Mouse (Mus musculus) hindbrain, embryonic 10.5 days (tissue): ENCODE measurements around the gene Scml4. TPM values are rescaled to one million over a fixed set of nuclear protein-coding genes. Genes with fewer than 3 reads are reported as not detected.

Experiments
- DNase-seq: peaks from one replicate; pipeline ENCODE4 v3.0.0-alpha.2; 2017; ENCODE audit warnings: low spot score
- H3K27ac ChIP-seq: fragments of 300-500 bp; sonication (generic); 2 replicates; pipeline ENCODE4 v1.5.1; 2016; ENCODE audit warnings: mild to moderate bottlenecking, moderate library complexity
- H3K27me3 ChIP-seq: fragments of 300-500 bp; sonication (generic); 2 replicates; pipeline ENCODE4 v1.6.1; 2016; ENCODE audit warnings: mild to moderate bottlenecking; ENCODE audit not compliant: poor library complexity, insufficient read depth, severe bottlenecking
- H3K36me3 ChIP-seq: fragments of 300-500 bp; sonication (generic); 2 replicates; pipeline ENCODE4 v1.6.1; 2016; ENCODE audit warnings: mild to moderate bottlenecking, moderate library complexity
- H3K4me1 ChIP-seq: fragments of 300-500 bp; sonication (generic); replicated peaks from 2 replicates; pipeline ENCODE4 v1.6.1; 2016; ENCODE audit warnings: mild to moderate bottlenecking
- H3K4me3 ChIP-seq: fragments of 300-500 bp; sonication (generic); 2 replicates; pipeline ENCODE4 v1.5.1; 2016; ENCODE audit warnings: mild to moderate bottlenecking, moderate library complexity
- H3K9me3 ChIP-seq: fragments of 300-500 bp; sonication (generic); 2 replicates; pipeline ENCODE4 v1.6.1; 2016; ENCODE audit warnings: mild to moderate bottlenecking, moderate library complexity
- WGBS: fragments of 180-500 bp; shearing (Covaris S2); methylation state at CpG from one replicate; pipeline ENCODE4 v1.1.7; 2016; 5-methylcytosine and 5-hydroxymethylcytosine counted together
- polyA plus RNA-seq: library from polyadenylated mRNA; unstranded; fragments of >200 nt; fragmentation: Nextera tagmentation; extraction: Ambion mirVana; gene quantifications from 2 replicates; pipeline ENCODE4 v1.2.1, GENCODE M21; 2016

Gene Scml4
- polyA plus RNA-seq, result 0.86 and 1.8 TPM in 2 replicates

DNA sequence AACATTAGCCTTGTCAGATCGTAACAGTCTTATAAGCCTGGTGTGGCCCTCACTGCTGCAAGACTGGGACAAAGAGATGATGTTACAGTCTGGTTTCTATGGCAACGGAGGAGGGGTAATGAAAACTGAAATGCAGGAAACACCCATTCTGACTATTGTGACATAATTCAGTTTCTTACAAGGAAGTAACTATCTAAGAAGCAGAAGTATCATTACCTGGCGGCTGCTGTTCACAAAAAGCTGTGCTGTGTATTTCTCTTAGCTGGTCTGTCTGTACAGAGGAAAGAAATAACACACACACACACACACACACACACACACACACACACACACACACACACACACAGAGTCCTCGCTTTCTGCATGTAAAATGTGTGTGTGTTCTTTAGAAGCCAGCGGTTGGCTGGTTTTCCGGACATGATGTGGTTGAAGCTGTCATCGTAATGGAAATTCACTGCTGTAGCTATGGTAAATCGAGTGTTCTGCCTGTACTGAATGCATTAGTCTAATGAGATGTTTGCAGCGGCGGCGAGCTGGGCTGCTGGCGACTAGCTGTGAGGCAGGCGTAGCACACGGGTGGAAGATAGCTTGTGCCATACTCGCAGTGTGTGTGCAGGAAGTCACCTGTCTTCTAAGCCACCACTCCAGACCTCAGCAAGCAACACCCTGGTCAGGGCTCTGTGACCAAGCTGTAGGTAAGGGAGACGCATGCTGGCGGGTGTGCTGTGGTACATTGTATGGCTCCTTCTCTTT is at the start of gene Scml4:
Scml4 (plus strand) TSS at position 212 of the 753 bp plus-strand sequence.
- WGBS, result 50% methylated on average over 17 of the region's 17 CpGs
- DNase-seq, result peak; percentile 35
- H3K4me1 ChIP-seq, result peaks cover 33% of the 10 kb centered on the region
- peak within 1 kb of the TSS; percentile 31 for H3K4me3 ChIP-seq
- H3K27me3 ChIP-seq, result peaks cover 9% of the 10 kb centered on the region
- H3K36me3 ChIP-seq, result no peaks in the 10 kb centered on the region
- H3K9me3 ChIP-seq, result peaks cover 3% of the 10 kb centered on the region; the same call in 1 of the 2 replicates
- H3K27ac ChIP-seq, result peak within 1 kb of the TSS; percentile 62; the same call in 1 of the 2 replicates

DNA sequence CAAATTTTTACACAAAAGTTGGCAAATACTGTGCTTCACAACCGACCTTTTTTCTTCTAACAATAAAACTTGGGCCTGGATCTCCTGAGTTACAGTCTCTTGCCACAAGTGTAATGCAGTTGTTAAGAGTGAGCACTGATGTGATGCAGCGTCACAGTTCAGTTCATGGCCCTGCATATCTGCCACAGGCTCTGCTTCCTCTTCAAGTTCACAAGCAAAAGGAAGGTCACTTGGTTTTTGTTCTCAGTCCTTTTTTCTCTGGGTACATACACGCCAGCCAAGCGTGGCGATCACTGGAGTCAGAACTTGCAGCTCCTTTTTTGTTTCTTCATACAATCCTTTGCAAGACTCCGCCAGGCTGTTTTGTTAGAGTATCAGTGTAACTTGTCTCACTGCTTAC is 34.2 kb upstream of the Scml4 start:
- H3K4me3 ChIP-seq, result no peak overlapping the region
- H3K36me3 ChIP-seq, result peaks cover 93% of the 10 kb centered on the region
- DNase-seq, result no peak
- no peaks in the 10 kb centered on the region for H3K9me3 ChIP-seq
- H3K4me1 ChIP-seq, result 0 out of 2 replicates have a peak, but pooled peaks cover 9% of the 10 kb centered on the region
- H3K27ac ChIP-seq, result no peak overlapping the region
- H3K27me3 ChIP-seq, result no peaks in the 10 kb centered on the region
- 67% methylated on average over 6 of the region's 6 CpGs for WGBS

DNA sequence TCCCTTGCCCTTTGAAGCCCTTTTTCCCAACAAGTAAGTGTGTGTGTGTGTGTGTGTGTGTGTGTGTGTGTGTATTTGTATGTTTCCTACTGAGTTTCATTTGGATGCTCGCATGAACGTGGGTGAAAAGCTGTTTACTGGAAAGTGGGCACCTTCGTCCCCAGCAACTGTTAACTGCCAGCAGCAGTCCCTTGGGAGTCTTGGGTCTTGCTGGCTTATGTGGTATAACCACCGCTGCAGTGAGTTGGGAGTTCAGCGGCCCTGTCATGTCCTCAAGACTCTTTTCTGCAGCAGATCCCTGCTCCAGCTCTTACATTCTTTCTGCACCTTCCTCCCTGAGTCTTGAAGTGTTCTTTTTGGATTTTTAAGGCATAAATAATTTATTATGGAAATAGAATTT is 33.0 kb upstream of the Scml4 start:
- Histone ChIP-seq H3K9me3 (no peaks in the 10 kb centered on the region), H3K27me3 (no peaks in the 10 kb centered on the region), H3K27ac (no peak overlapping the region), H3K4me3 (no peak overlapping the region), H3K36me3 (peaks cover 93% of the 10 kb centered on the region), H3K4me1 (0 out of 2 replicates have a peak, but pooled peaks cover 13% of the 10 kb centered on the region)
- WGBS, result 88% methylated on average over 5 of the region's 5 CpGs
- DNase-seq, result no peak

DNA sequence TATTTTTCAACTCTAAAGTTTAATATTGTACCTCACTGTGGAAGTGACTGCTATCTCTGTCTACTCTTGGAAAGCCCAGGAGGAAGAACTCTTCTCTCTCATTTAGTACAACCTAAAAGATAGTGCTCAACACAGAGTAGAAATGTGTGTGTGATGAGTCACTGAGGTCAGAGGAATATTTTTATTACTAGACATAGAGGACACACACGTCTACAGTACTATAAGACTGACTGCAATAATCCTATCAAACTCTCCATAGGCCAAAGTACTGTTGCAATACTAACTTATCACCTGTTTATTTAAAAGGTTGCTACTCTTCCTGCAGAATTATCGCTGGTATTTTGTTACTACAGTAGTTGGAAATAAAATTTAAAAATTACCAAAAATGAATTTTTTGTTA is 30.2 kb upstream of the Scml4 start:
- peaks cover 93% of the 10 kb centered on the region for H3K36me3 ChIP-seq
- no peak overlapping the region for H3K4me3 ChIP-seq
- H3K27ac ChIP-seq, result no peak overlapping the region
- no peaks in the 10 kb centered on the region for H3K9me3 ChIP-seq
- H3K4me1 ChIP-seq, result peaks cover 38% of the 10 kb centered on the region
- WGBS, result 89% methylated on average over 2 of the region's 2 CpGs
- H3K27me3 ChIP-seq, result no peaks in the 10 kb centered on the region
- DNase-seq, result no peak

DNA sequence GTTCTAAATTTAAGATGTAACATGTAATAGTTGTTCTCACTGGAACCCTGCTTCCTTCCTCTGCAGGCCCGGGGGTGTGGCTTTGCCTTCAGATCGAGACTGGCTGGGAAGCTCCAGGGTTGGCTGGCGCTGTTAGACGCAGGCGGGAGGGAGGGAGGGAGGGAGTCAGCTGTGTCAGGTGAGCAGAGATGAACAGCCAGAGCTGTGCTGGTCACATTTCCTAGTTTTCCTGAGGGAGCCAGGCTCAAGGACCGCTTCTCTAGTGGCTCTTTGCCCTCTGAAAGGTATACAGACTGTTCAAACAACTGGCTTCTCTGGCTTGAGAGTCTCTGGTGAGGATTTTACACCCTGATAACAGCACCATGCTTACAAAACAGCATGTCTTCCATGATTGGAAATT is 29.8 kb upstream of the Scml4 start:
- Histone ChIP-seq H3K4me1 (peaks cover 40% of the 10 kb centered on the region), H3K27me3 (no peaks in the 10 kb centered on the region), H3K36me3 (peaks cover 93% of the 10 kb centered on the region), H3K27ac (no peak overlapping the region), H3K4me3 (no peak overlapping the region), H3K9me3 (no peaks in the 10 kb centered on the region)
- WGBS, result 61% methylated on average over 6 of the region's 6 CpGs
- DNase-seq, result no peak

DNA sequence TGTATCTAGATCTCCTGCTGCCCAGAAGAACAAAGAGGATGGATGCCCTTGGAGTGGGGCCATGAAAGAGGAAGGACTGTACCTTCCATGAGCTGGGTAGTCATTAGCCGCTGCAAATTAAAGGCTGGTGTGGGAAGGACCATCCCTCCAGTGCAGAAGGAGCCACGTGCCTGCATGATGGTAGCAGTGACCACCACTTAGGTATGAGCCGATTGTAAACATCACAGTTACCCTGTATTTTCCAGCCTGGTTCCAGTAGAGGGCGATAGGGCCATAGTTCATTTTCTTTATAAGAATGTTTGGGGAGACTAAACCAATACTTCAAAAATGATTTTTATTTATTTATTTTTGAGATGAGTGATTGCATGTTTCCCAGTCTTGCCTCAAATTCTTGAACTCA is 27.5 kb upstream of the Scml4 start:
- 57% methylated on average over 4 of the region's 4 CpGs for WGBS
- H3K27me3 ChIP-seq, result no peaks in the 10 kb centered on the region
- H3K27ac ChIP-seq, result no peak overlapping the region
- DNase-seq, result no peak
- H3K36me3 ChIP-seq, result peaks cover 97% of the 10 kb centered on the region
- peaks cover 32% of the 10 kb centered on the region for H3K4me1 ChIP-seq
- H3K9me3 ChIP-seq, result no peaks in the 10 kb centered on the region
- H3K4me3 ChIP-seq, result no peak overlapping the region

DNA sequence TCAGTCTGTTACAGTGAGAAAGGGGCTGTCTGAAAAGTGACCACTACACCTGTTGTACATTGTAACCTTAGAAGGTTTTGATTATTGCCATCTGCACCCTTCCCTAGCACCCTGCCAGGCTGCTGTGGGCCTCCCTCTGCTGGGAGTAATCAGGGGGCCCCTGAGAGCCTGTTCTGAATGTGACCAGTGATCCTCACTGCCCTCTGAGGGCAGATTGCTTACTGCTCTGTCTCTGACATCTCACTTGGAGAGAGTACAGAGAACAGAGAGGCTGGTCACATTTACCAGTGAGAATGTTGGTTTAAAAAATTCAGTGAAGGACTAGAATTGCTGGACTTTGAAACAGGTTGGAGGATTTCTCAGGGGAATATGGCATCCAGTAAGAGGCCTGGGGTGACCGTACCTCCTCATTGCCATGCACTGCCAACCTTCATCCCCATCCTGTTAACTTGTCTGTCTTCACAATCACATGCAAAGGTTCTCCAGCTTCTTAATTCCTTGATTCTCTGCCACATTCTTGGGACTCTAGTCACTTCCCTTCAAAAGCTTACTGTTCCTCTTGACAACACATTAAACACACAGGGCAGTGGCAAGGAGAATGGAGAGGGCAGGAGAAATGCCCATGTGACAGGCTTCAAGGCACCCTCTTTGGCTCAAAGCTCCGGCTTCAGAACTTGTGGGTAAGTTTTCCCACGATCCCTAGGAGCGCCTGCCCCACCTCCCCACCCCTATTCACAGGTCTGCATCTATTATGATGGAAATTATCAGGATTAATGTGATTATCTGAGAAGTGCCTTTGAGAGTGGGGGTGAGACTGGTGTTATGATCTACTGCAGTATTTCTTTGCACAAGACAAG is 26.1 kb upstream of the Scml4 start:
- H3K4me1 ChIP-seq, result peaks cover 32% of the 10 kb centered on the region
- H3K27me3 ChIP-seq, result no peaks in the 10 kb centered on the region
- peaks cover 94% of the 10 kb centered on the region for H3K36me3 ChIP-seq
- 60% methylated on average over 4 of the region's 4 CpGs for WGBS
- no peaks in the 10 kb centered on the region for H3K9me3 ChIP-seq
- no peak overlapping the region for H3K4me3 ChIP-seq
- DNase-seq, result peak; percentile 30
- H3K27ac ChIP-seq, result peak overlapping the region; percentile 79

DNA sequence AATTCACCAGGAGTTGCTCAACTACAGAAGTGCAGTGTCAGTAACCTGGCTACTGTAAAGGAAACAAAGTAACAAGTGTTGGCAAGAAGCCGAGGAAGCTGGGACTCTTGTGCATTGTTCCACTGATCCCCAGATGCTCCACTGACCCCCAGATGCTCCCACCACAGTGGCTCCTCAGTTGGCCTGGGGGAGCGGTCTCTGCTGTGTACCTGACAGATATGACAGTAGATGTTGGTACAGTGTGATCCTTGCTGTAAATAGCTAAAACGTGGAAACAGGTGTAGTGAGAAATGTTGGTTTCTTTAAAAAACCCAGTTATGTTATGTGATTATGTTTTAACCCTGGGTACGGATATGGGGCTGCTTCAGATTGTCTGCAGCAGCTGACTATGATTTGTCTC is 22.1 kb upstream of the Scml4 start:
- 92% methylated on average over 4 of the region's 4 CpGs for WGBS
- H3K27me3 ChIP-seq, result no peaks in the 10 kb centered on the region
- no peak overlapping the region for H3K27ac ChIP-seq
- H3K4me3 ChIP-seq, result no peak overlapping the region
- no peaks in the 10 kb centered on the region for H3K9me3 ChIP-seq
- peaks cover 29% of the 10 kb centered on the region for H3K4me1 ChIP-seq
- no peak for DNase-seq
- H3K36me3 ChIP-seq, result peaks cover 66% of the 10 kb centered on the region

DNA sequence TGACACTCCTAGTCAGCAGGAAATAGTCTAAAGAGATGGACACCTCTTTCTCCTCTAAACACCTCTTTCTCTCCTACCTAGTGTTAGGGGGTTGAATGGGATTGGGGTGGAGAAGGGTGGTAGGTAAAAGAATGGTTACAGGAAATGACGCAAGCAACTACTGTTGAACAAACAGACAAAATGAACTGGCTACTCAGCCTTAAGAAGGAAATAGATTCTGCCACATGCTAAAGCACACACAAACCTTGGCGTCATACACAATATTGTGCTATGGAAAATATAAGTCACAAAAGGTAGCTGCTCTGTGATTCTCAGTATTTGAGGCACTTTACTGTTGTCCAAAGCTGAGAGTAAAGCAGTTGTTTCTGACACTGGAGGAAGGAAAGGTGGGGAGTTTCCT is 21.4 kb upstream of the Scml4 start:
- no peaks in the 10 kb centered on the region for H3K9me3 ChIP-seq
- no peak overlapping the region for H3K4me3 ChIP-seq
- no peak overlapping the region for H3K27ac ChIP-seq
- 98% methylated on average over 2 of the region's 2 CpGs for WGBS
- DNase-seq, result no peak
- peaks cover 60% of the 10 kb centered on the region for H3K36me3 ChIP-seq
- H3K4me1 ChIP-seq, result peaks cover 23% of the 10 kb centered on the region
- H3K27me3 ChIP-seq, result no peaks in the 10 kb centered on the region

DNA sequence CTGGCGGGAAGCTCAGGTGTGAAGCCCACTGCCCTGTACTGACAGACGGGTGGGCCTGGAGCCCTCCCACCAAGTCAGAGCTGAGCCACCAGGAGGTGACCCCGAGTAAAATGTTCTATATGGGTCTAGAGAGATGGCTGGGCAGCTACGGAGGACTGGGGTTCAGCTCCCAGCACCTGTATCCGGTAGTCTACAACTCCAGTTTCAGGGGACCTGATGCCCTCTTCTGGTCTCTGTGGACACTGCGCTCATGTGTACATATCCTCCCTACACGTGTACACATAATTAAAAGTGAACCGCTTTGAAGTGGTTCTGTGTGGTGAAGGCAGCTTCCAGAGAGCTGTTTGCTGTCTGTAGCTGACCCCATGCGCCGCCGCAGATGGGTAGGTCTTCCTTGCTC is 20.1 kb upstream of the Scml4 start:
- peaks cover 47% of the 10 kb centered on the region for H3K36me3 ChIP-seq
- WGBS, result 94% methylated on average over 11 of the region's 11 CpGs

DNA sequence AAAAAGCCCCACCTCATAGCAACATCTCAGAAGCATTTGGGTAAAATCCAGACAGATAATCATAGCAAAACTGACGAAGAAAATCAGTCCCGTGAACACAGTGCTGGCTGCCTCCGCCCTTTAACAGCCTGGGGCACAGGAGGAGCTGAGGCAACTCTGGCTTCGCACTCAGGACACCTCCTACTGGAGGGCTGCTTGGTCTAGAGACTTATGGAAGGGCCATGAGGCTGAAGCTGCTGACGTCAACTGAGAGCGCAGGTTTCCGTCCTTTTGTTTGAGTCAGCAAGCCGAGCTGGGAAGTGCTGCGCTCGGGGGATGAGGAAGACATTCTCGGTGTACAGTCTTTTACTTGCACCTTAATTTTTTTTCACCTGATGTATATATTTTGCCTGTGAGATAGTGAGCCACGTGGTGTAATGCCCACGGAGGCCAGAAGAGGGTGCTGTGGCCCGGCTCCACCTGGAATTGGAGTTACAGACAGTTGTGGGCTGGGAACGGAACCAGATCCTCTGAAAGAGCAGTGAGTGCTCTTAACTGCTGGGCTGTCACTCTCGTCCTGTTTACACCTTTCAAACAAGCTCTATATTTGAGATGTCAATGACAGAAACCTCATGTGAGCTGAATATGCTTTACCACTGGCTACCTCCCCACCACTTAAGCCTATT is 18.5 kb upstream of the Scml4 start:
- no peaks in the 10 kb centered on the region for H3K27me3 ChIP-seq
- H3K9me3 ChIP-seq, result peaks cover 6% of the 10 kb centered on the region; the same call in 1 of the 2 replicates
- DNase-seq, result no peak
- no peak overlapping the region for H3K4me3 ChIP-seq
- 62% methylated on average over 16 of the region's 16 CpGs for WGBS
- peaks cover 37% of the 10 kb centered on the region for H3K36me3 ChIP-seq
- no peak overlapping the region for H3K27ac ChIP-seq
- 0 out of 2 replicates have a peak, but pooled peaks cover 7% of the 10 kb centered on the region for H3K4me1 ChIP-seq

More for the DNA sequence above, 20.1 kb upstream of the Scml4 start:
- H3K27me3 ChIP-seq, result no peaks in the 10 kb centered on the region
- no peaks in the 10 kb centered on the region for H3K9me3 ChIP-seq
- no peak overlapping the region for H3K27ac ChIP-seq
- peaks cover 10% of the 10 kb centered on the region; the same call in 1 of the 2 replicates for H3K4me1 ChIP-seq
- DNase-seq, result no peak
- no peak overlapping the region for H3K4me3 ChIP-seq

DNA sequence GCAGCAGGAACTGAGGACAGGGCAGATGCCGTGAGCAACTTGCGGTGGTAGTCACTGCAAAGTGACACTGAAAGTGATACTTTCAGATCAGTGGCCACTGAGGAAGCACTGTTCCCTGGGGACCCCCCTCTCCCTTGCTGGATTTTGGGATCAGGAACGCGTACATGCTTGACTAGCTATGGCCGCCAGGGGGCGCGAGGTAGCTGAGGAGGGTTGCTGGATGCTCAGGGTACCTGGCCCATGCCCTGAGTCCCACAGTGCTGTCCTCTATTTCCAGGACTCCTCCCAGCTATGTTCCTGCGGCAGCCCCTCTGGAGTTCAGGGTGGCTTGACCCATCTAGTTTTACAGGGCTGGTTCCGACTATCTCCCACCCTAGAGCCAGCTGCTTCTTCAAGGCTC is 17.8 kb upstream of the Scml4 start:
- WGBS, result 16% methylated on average over 9 of the region's 9 CpGs
- Histone ChIP-seq H3K27ac (no peak overlapping the region), H3K9me3 (peaks cover 6% of the 10 kb centered on the region; the same call in 1 of the 2 replicates), H3K4me1 (0 out of 2 replicates have a peak, but pooled peaks cover 7% of the 10 kb centered on the region), H3K36me3 (peaks cover 30% of the 10 kb centered on the region), H3K4me3 (no peak overlapping the region), H3K27me3 (no peaks in the 10 kb centered on the region)
- DNase-seq, result peak; percentile 78
